19 mouse cellular contexts compared by ENCODE assay signal in the genomic region with DNA sequence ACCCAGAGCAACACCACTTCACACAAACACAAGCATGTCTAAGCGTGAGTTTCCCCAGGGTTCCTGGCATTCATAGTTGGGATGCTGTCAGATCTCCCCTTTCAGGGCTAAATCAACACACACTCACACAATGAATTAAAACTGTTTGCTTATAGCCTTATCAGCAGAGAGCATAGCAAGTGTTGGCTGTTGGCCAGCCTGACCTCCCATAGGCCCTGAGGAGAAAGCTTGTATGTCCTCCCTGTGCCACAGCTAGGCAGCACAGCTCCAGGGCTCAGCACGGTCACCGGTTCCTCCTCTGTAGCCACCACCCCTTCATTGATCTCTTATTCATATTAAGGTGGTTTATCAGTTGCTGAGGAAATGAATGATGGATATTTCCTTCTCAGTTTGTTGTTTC. TPM values are rescaled to one million over a fixed set of nuclear protein-coding genes. Genes with fewer than 3 reads are reported as not detected.
A peak's percentile ranks its signal among the peaks of the same experiment; 100 is the strongest.
DNase-seq lines count a peak whose midpoint lies in the region; ATAC-seq and TF ChIP-seq lines count a peak whose summit lies in the region.
"Had no signal": no experiment of that assay in that cellular context is flagged by ENCODE, and none has a peak within 500 bp of the region (broad histone marks: within the 10 kb centered on the region; RNA-seq: fewer than 3 reads in every experiment).

No protein-coding gene starts in this region.

- no peaks in the 10 kb centered on the region for H3K4me1 ChIP-seq in heart, adult 2 months (ENCODE audit: control insufficient read depth, insufficient read depth, low read length)
- H3K4me1 ChIP-seq in liver, embryonic 13.5 days (replicated peaks): peaks cover 4% of the 10 kb centered on the region; the same call in 1 of the 2 replicates
- 0 out of 2 replicates have a peak, but pooled peaks cover 5% of the 10 kb centered on the region for H3K4me1 ChIP-seq in limb, embryonic 10.5 days
- H3K4me1 ChIP-seq in hindbrain, embryonic 10.5 days (replicated peaks): peaks cover 11% of the 10 kb centered on the region
- H3K4me1 ChIP-seq: hindbrain, embryonic 15.5 days had no signal

- no peak for TF ChIP-seq CTCF in heart, adult 2 months (IDR thresholded peaks at IDR 0.05)

- TF ChIP-seq POLR2A in heart, adult 2 months (IDR thresholded peaks at IDR 0.05; ENCODE audit: insufficient read depth, low read depth, low read length): no peak

- H3K4me3 ChIP-seq in heart, adult 2 months: no peak overlapping the region
- no peak overlapping the region for H3K4me3 ChIP-seq in liver, embryonic 13.5 days (replicated peaks)
- H3K4me3 ChIP-seq in limb, embryonic 10.5 days: no peak overlapping the region
- H3K4me3 ChIP-seq in hindbrain, embryonic 10.5 days: no peak overlapping the region
- H3K4me3 ChIP-seq: hindbrain, embryonic 15.5 days; megakaryocyte, embryonic 14.5 days; myocyte had no signal

- DNase-seq in heart, postnatal 4 days: peak; percentile 45
- DNase-seq in heart, adult 2 months: no peak
- peak; percentile 81 for DNase-seq in 416B (ENCODE audit: low read depth)
- peak; percentile 75 for DNase-seq in MEL-GATA-1-ER (ENCODE audit: extremely low read depth, low read depth)
- DNase-seq in liver, embryonic 13.5 days: no peak
- DNase-seq in limb, embryonic 10.5 days (ENCODE audit: low spot score): no peak
- no peak for DNase-seq in cerebellum, adult 9-11 months
- no peak for DNase-seq in hindbrain, embryonic 10.5 days (ENCODE audit: low spot score)
- DNase-seq: adrenal gland, adult 8-10 months; cerebellum, postnatal 25 days; gastrocnemius, postnatal 10 days; left cerebral cortex, postnatal 4 days; right cerebral cortex, postnatal 25 days; thymus, postnatal 36 days had no signal

- H3K4me2 ChIP-seq in liver, embryonic 13.5 days: no peak overlapping the region
- H3K4me2 ChIP-seq: hindbrain, embryonic 15.5 days had no signal

- intact Hi-C loops in heart, adult 2 months (cut with DNase I): no loop called here

- no peak overlapping the region for H3K9ac ChIP-seq in heart, adult 2 months (ENCODE audit: low read depth, low read length)
- H3K9ac ChIP-seq in liver, embryonic 13.5 days: no peak overlapping the region
- H3K9ac ChIP-seq: hindbrain, embryonic 15.5 days had no signal

- no peak overlapping the region for H3K27ac ChIP-seq in heart, adult 2 months
- no peak overlapping the region for H3K27ac ChIP-seq in liver, embryonic 13.5 days
- no peak overlapping the region for H3K27ac ChIP-seq in limb, embryonic 10.5 days
- no peak overlapping the region for H3K27ac ChIP-seq in hindbrain, embryonic 10.5 days
- H3K27ac ChIP-seq: hindbrain, embryonic 15.5 days had no signal

- WGBS in heart, adult 2 months: 26% methylated on average over 3 of the region's 3 CpGs
- 55% methylated on average over 3 of the region's 3 CpGs for WGBS in liver, embryonic 13.5 days (ENCODE audit: insufficient replicate concordance)
- 88% methylated on average over 3 of the region's 3 CpGs for WGBS in limb, embryonic 10.5 days
- 85% methylated on average over 3 of the region's 3 CpGs for WGBS in hindbrain, embryonic 10.5 days

- H3K79me2 ChIP-seq in heart, adult 2 months (replicated peaks; ENCODE audit: control insufficient read depth, insufficient read depth, low read length): no peaks in the 10 kb centered on the region

- no peak for TF ChIP-seq EP300 in heart, adult 2 months (IDR thresholded peaks at IDR 0.05; ENCODE audit: insufficient read depth, low read depth, low read length)

- no peaks in the 10 kb centered on the region for H3K9me3 ChIP-seq in liver, embryonic 13.5 days (replicated peaks)
- H3K9me3 ChIP-seq in limb, embryonic 10.5 days (replicated peaks): no peaks in the 10 kb centered on the region
- no peaks in the 10 kb centered on the region for H3K9me3 ChIP-seq in hindbrain, embryonic 10.5 days
- H3K9me3 ChIP-seq: hindbrain, embryonic 15.5 days; megakaryocyte, embryonic 14.5 days had no signal

- H3K27me3 ChIP-seq in heart, adult 2 months (ENCODE audit: control insufficient read depth, insufficient read depth, low read length): no peaks in the 10 kb centered on the region
- H3K27me3 ChIP-seq in liver, embryonic 13.5 days: peaks cover 24% of the 10 kb centered on the region; the same call in 1 of the 2 replicates
- peaks cover 9% of the 10 kb centered on the region; the same call in 1 of the 2 replicates for H3K27me3 ChIP-seq in limb, embryonic 10.5 days (ENCODE audit: low read depth, poor library complexity, severe bottlenecking)
- 0 out of 2 replicates have a peak, but pooled peaks cover 5% of the 10 kb centered on the region for H3K27me3 ChIP-seq in hindbrain, embryonic 10.5 days (ENCODE audit: insufficient read depth, poor library complexity, severe bottlenecking)
- H3K27me3 ChIP-seq: hindbrain, embryonic 15.5 days had no signal

- peak; percentile 58; the same call in 1 of the 2 replicates for ATAC-seq in liver, embryonic 13.5 days (ENCODE audit: low read depth)
- ATAC-seq: forebrain, embryonic 16.5 days had no signal

- no peaks in the 10 kb centered on the region for H3K36me3 ChIP-seq in heart, adult 2 months (ENCODE audit: control insufficient read depth, insufficient read depth, low read length)
- H3K36me3 ChIP-seq in liver, embryonic 13.5 days: no peaks in the 10 kb centered on the region
- H3K36me3 ChIP-seq in limb, embryonic 10.5 days: no peaks in the 10 kb centered on the region
- no peaks in the 10 kb centered on the region for H3K36me3 ChIP-seq in hindbrain, embryonic 10.5 days
- H3K36me3 ChIP-seq: hindbrain, embryonic 15.5 days had no signal

RNA-seq across cellular contexts. Expression of a gene that starts 7.9 kb away (rescaled TPM):
- total RNA-seq in heart, postnatal 4 days (2021): not detected
- not detected for total RNA-seq in heart, adult 2 months (2021)
- polyA plus RNA-seq in heart, adult 2 months (2012; rRNA removed): not detected in 2 replicates
- not detected in 2 replicates for polyA plus RNA-seq in liver, embryonic 13.5 days (2015; fragmentation: Nextera tagmentation; extraction: Ambion mirVana)
- polyA plus RNA-seq in limb, embryonic 10.5 days (2016; fragmentation: Nextera tagmentation; extraction: Ambion mirVana): not detected in 2 replicates
- polyA plus RNA-seq in hindbrain, embryonic 10.5 days (2016; fragmentation: Nextera tagmentation; extraction: Ambion mirVana): 0.69 TPM in 1 of 2 replicates, not detected in the other
- total RNA-seq: adrenal gland, adult 8-10 months; gastrocnemius, postnatal 10 days; left cerebral cortex, postnatal 4 days had no signal
- polyA plus RNA-seq: forebrain, embryonic 16.5 days; kidney, embryonic 14.5 days; myocyte had no signal

RNA-seq across cellular contexts. Expression of a gene that starts 10.4 kb away (rescaled TPM):
- 1 to 10 TPM; 4.0 to 4.2 TPM for total RNA-seq in heart, postnatal 4 days (2021)
- 1 to 10 TPM; 3.2 to 3.7 TPM for total RNA-seq in heart, adult 2 months (2021)
- polyA plus RNA-seq in heart, adult 2 months (2012; rRNA removed): 4.1 and 4.6 TPM in 2 replicates
- 0.72 and 1.1 TPM in 2 replicates for polyA plus RNA-seq in liver, embryonic 13.5 days (2015; fragmentation: Nextera tagmentation; extraction: Ambion mirVana)
- 0.40 and 0.58 TPM in 2 replicates for polyA plus RNA-seq in limb, embryonic 10.5 days (2016; fragmentation: Nextera tagmentation; extraction: Ambion mirVana)
- polyA plus RNA-seq in hindbrain, embryonic 10.5 days (2016; fragmentation: Nextera tagmentation; extraction: Ambion mirVana): 0.24 and 0.30 TPM in 2 replicates

RNA-seq across cellular contexts. Expression of a gene that starts 12.2 kb away (rescaled TPM):
- 1 to 10 TPM; 3.7 to 4.5 TPM for total RNA-seq in heart, postnatal 4 days (2021)
- 1 to 10 TPM; 3.6 to 4.8 TPM for total RNA-seq in heart, adult 2 months (2021)
- 1.7 and 2.1 TPM in 2 replicates for polyA plus RNA-seq in heart, adult 2 months (2012; rRNA removed)
- polyA plus RNA-seq in liver, embryonic 13.5 days (2015; fragmentation: Nextera tagmentation; extraction: Ambion mirVana): 0.12 and 0.14 TPM in 2 replicates
- polyA plus RNA-seq in limb, embryonic 10.5 days (2016; fragmentation: Nextera tagmentation; extraction: Ambion mirVana): 0.88 and 1.0 TPM in 2 replicates
- polyA plus RNA-seq in hindbrain, embryonic 10.5 days (2016; fragmentation: Nextera tagmentation; extraction: Ambion mirVana): 1.5 and 1.8 TPM in 2 replicates

RNA-seq across cellular contexts. Expression of a gene that starts 13.9 kb away (rescaled TPM):
- total RNA-seq in heart, postnatal 4 days (2021): 10 to 100 TPM; 12.5 to 13.5 TPM
- 1 to 10 TPM; 8.8 to 9.5 TPM for total RNA-seq in heart, adult 2 months (2021)
- 9.5 and 11.0 TPM in 2 replicates for polyA plus RNA-seq in heart, adult 2 months (2012; rRNA removed)
- polyA plus RNA-seq in liver, embryonic 13.5 days (2015; fragmentation: Nextera tagmentation; extraction: Ambion mirVana): 2.4 and 2.7 TPM in 2 replicates
- 9.5 and 11.3 TPM in 2 replicates for polyA plus RNA-seq in limb, embryonic 10.5 days (2016; fragmentation: Nextera tagmentation; extraction: Ambion mirVana)
- polyA plus RNA-seq in hindbrain, embryonic 10.5 days (2016; fragmentation: Nextera tagmentation; extraction: Ambion mirVana): 8.5 and 9.2 TPM in 2 replicates

RNA-seq across cellular contexts. Expression of a gene that starts 31.5 kb away (rescaled TPM):
- under 1 TPM; 0.31 to 0.38 TPM for total RNA-seq in heart, postnatal 4 days (2021)
- under 1 TPM; 0.20 to 0.26 TPM for total RNA-seq in heart, adult 2 months (2021)
- polyA plus RNA-seq in heart, adult 2 months (2012; rRNA removed): 0.21 TPM in 1 of 2 replicates, not detected in the other
- 0.06 and 0.27 TPM in 2 replicates for polyA plus RNA-seq in liver, embryonic 13.5 days (2015; fragmentation: Nextera tagmentation; extraction: Ambion mirVana)
- 6.5 and 6.6 TPM in 2 replicates for polyA plus RNA-seq in limb, embryonic 10.5 days (2016; fragmentation: Nextera tagmentation; extraction: Ambion mirVana)
- polyA plus RNA-seq in hindbrain, embryonic 10.5 days (2016; fragmentation: Nextera tagmentation; extraction: Ambion mirVana): 9.2 and 10.0 TPM in 2 replicates

Comparison
In these comparisons a context has a peak if more than half of its experiments do, and no peak if none do; other contexts are left out.
1. DNase-seq: peak in heart, postnatal 4 days (single experiment), 416B (single experiment) and MEL-GATA-1-ER (single experiment); none in heart, adult 2 months (0 of 2), liver, embryonic 13.5 days (single experiment), limb, embryonic 10.5 days (single experiment), cerebellum, adult 9-11 months (single experiment) and hindbrain, embryonic 10.5 days (single experiment).